ENCODE assay signal across 16 mouse cellular contexts in the genomic region with DNA sequence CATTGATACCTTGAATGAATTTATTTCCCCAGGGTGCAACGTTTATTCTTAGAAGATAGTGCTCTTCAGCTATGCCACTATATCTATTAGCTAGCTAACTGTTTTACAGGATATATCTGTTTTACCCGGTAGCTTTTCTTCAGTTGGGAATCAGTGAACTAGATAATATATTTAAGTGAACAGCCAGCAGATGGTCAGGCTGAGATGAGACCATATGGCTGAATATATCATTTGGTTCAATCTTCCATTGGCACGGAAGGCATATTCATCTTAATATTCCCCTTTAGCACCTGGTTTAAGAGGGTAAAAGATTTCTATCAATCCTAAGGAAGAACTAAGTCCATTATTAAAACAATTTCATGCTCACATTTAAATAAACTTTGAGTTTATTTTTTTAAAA.
DNase-seq lines count a peak whose midpoint lies in the region; ATAC-seq lines count a peak whose summit lies in the region.
"Had no signal": no experiment of that assay in that cellular context is flagged by ENCODE, and none has a peak within 500 bp of the region (broad histone marks: within the 10 kb centered on the region; RNA-seq: fewer than 3 reads in every experiment).

No protein-coding gene starts in this region.

- ATAC-seq in cerebellum, adult (ENCODE audit: insufficient number of reproducible peaks, low FRiP score, low TSS enrichment): no peak
- ATAC-seq: activated CD4-positive, CD25-positive, alpha-beta regulatory T cell, adult 4 months; forebrain, postnatal 0 days; hindbrain, embryonic 16.5 days; Patski had no signal

- peak; percentile 44 for DNase-seq in cerebellum, adult 9-10 months
- DNase-seq in retina, embryonic 14.5 days (ENCODE audit: low spot score): peak; percentile 7
- no peak for DNase-seq in retina, postnatal 1 day
- peak; percentile 13 to 46 for DNase-seq in cerebellum, postnatal 25 days
- no peak for DNase-seq in thymus, postnatal 10 days (ENCODE audit: low spot score in 2 of 2)
- DNase-seq: adrenal gland, postnatal 14 days; forebrain, postnatal 0 days; gastrocnemius, adult 2 months; gastrocnemius, postnatal 36 days; heart, adult 11 months; heart, postnatal 36 days; kidney, adult 11 months had no signal

Comparison
In these comparisons a context has a peak if more than half of its experiments do, and no peak if none do; other contexts are left out.
1. DNase-seq: peak in cerebellum, adult 9-10 months (single experiment), retina, embryonic 14.5 days (single experiment) and cerebellum, postnatal 25 days (2 of 2); none in retina, postnatal 1 day (single experiment) and thymus, postnatal 10 days (0 of 2).